Mouse (Mus musculus) bone marrow, adult 2 months (tissue): ENCODE data around the gene Piezo1.

ENCODE experiments used
- CTCF ChIP-seq: fragments of 200-500 bp; IDR thresholded peaks from 2 replicates; pipeline ENCODE4 v1.5.1; 2011; ENCODE audit warnings: low read length, control low read depth; ENCODE audit not compliant: control insufficient read depth, insufficient read depth
- POLR2A ChIP-seq: fragments of 200-500 bp; IDR thresholded peaks from 2 replicates; pipeline ENCODE4 v1.6.1; 2011; ENCODE audit warnings: low read depth, mild to moderate bottlenecking, control low read depth, low read length, borderline replicate concordance; ENCODE audit not compliant: control insufficient read depth

DNA sequence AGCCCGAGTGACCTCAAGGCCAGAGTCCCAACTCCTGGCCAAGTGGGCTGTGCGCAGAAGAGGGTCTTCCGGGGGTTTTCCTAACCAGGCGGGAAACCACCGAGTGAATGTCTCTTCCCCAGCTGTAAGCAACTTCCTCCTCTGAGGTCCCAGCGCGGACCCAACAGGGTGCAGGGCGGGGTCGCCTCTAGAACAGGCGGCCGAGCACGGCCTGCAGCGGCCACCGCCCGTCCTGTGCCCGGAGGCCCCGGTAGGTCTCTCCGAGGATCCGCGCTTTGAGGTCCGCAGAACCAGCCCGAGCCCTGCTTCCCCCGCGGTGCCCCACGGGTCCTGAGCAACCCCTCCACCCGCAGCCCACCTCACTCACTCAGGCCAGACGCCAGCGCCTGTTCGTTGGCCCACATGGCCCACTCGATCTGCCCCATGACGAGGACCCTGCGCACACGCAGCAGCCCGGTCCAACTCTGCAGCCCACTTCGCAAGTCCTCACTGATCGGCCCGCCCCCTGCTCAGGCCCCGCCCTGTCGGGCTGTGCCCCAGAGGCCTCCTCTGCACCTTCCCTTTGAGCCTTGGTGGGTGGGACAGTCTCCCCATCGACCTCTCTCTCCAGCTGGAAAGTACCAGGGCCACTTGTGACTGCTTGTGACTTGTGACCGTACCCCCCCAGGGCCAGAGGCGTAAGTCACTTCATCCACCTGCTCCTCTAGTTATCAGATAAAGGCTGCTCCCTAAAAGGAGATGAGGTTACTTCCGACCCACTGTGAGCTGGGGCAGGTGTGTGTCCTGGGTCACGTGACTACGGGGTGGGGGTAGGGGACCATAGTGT is 118.5 kb downstream of the Piezo1 start, which contains the start of gene Cyba:
- TF ChIP-seq CTCF: no peak; the same call in 1 of the 2 replicates
- TF ChIP-seq POLR2A: peak; percentile 90
